Mouse (Mus musculus) lung, postnatal 4 days (tissue): ENCODE data around the gene Spns1.

ENCODE experiments used
- DNase-seq, 2 experiments: peaks; one replicate each; pipeline ENCODE4 v3.0.0; 2021

Spns1 gene

GRCm38 (mm10) chr7:126368367-126368766 is 8.9 kb downstream of the Spns1 start:
- DNase-seq, result no peak

- DNase-seq, result no peak
Measured at GRCm38 (mm10) chr7:126367636-126368035, 9.6 kb downstream of the Spns1 start.

GRCm38 (mm10) chr7:126363038-126363437 is 14.2 kb downstream of the Spns1 start:
- DNase-seq, result peak in 1 of 2 experiments; percentile 8

GRCm38 (mm10) chr7:126359049-126359448 is 18.2 kb downstream of the Spns1 start:
- peak in 1 of 2 experiments; percentile 18 for DNase-seq

- DNase-seq, result no peak
Measured at GRCm38 (mm10) chr7:126358413-126358812, 18.8 kb downstream of the Spns1 start.

GRCm38 (mm10) chr7:126357838-126358237 is 19.4 kb downstream of the Spns1 start:
- no peak for DNase-seq

- no peak for DNase-seq
Measured at GRCm38 (mm10) chr7:126356793-126357591, 20.3 kb downstream of the Spns1 start.

- no peak for DNase-seq
Measured at GRCm38 (mm10) chr7:126355847-126356597, 21.2 kb downstream of the Spns1 start.

GRCm38 (mm10) chr7:126354738-126355614 is 22.3 kb downstream of the Spns1 start:
- no peak for DNase-seq

GRCm38 (mm10) chr7:126353994-126354365 is 23.3 kb downstream of the Spns1 start:
- no peak for DNase-seq

- no peak for DNase-seq
Measured at GRCm38 (mm10) chr7:126353251-126353993, 23.8 kb downstream of the Spns1 start.

- peak; percentile 38 to 49 for DNase-seq
Measured at GRCm38 (mm10) chr7:126351419-126351951, 25.8 kb downstream of the Spns1 start.

- no peak for DNase-seq
Measured at GRCm38 (mm10) chr7:126350748-126351418, 26.4 kb downstream of the Spns1 start.

- no peak for DNase-seq
Measured at GRCm38 (mm10) chr7:126348293-126348692, 29.0 kb downstream of the Spns1 start.

- DNase-seq, result no peak
Measured at GRCm38 (mm10) chr7:126347098-126347497, 30.2 kb downstream of the Spns1 start.

- DNase-seq, result no peak
Measured at GRCm38 (mm10) chr7:126345969-126346368, 31.3 kb downstream of the Spns1 start.

GRCm38 (mm10) chr7:126345557-126345956 is 31.7 kb downstream of the Spns1 start:
- no peak for DNase-seq

- DNase-seq, result no peak
Measured at GRCm38 (mm10) chr7:126340896-126341295, 36.4 kb downstream of the Spns1 start.

- DNase-seq, result no peak
Measured at GRCm38 (mm10) chr7:126340206-126340618, 37.0 kb downstream of the Spns1 start.

- DNase-seq, result no peak
Measured at GRCm38 (mm10) chr7:126339521-126339971, 37.7 kb downstream of the Spns1 start.

GRCm38 (mm10) chr7:126338906-126339305 is 38.3 kb downstream of the Spns1 start:
- no peak for DNase-seq
